Mouse (Mus musculus): ENCODE measurements around the gene Ubash3a.

The Ubash3a gene

GRCm38 (mm10) chr17:31207771-31208334 is at the start of gene Ubash3a:
Gene Ubash3a (plus strand): TSS chr17:31207873.
- DNase-seq: no peak

GRCm38 (mm10) chr17:31157921-31158320 is 49.8 kb upstream of the Ubash3a start:
- DNase-seq: no peak

- no peak for DNase-seq
Measured at GRCm38 (mm10) chr17:31160291-31160690, 47.4 kb upstream of the Ubash3a start.

- no peak for DNase-seq
Measured at GRCm38 (mm10) chr17:31162607-31163006, 45.1 kb upstream of the Ubash3a start.

- no peak for DNase-seq
Measured at GRCm38 (mm10) chr17:31163821-31164220, 43.9 kb upstream of the Ubash3a start.

- no peak for DNase-seq
Measured at GRCm38 (mm10) chr17:31165127-31165526, 42.5 kb upstream of the Ubash3a start, which contains the start of gene Tff1. Gene Tff1 (minus strand): TSS chr17:31165277.

- no peak for DNase-seq
Measured at GRCm38 (mm10) chr17:31169796-31170195, 37.9 kb upstream of the Ubash3a start.

- no peak for DNase-seq
Measured at GRCm38 (mm10) chr17:31176321-31176720, 31.4 kb upstream of the Ubash3a start.

- DNase-seq: no peak
Measured at GRCm38 (mm10) chr17:31181490-31181889, 26.2 kb upstream of the Ubash3a start.

GRCm38 (mm10) chr17:31183180-31183974 is 24.3 kb upstream of the Ubash3a start:
- no peak for DNase-seq

GRCm38 (mm10) chr17:31184269-31184990 is 23.2 kb upstream of the Ubash3a start:
- DNase-seq: no peak

GRCm38 (mm10) chr17:31187370-31187769 is 20.3 kb upstream of the Ubash3a start:
- peak; percentile 47 to 64 for DNase-seq

GRCm38 (mm10) chr17:31191825-31192224 is 15.8 kb upstream of the Ubash3a start:
- DNase-seq: no peak

GRCm38 (mm10) chr17:31192663-31193062 is 15.0 kb upstream of the Ubash3a start:
- no peak for DNase-seq

GRCm38 (mm10) chr17:31193360-31193759 is 14.3 kb upstream of the Ubash3a start:
- no peak for DNase-seq

- DNase-seq: no peak
Measured at GRCm38 (mm10) chr17:31195207-31195606, 12.5 kb upstream of the Ubash3a start.

- no peak for DNase-seq
Measured at GRCm38 (mm10) chr17:31196283-31196682, 11.4 kb upstream of the Ubash3a start.

GRCm38 (mm10) chr17:31198877-31199276 is 8.8 kb upstream of the Ubash3a start, which contains the start of gene Tmprss3:
Gene Tmprss3 (minus strand): TSS chr17:31198977.
- DNase-seq: no peak

GRCm38 (mm10) chr17:31208654-31209053 is 981 bp downstream of the Ubash3a start:
- no peak for DNase-seq

GRCm38 (mm10) chr17:31209376-31209930 is 1.8 kb downstream of the Ubash3a start:
- no peak for DNase-seq

- no peak for DNase-seq
Measured at GRCm38 (mm10) chr17:31210299-31210698, 2.6 kb downstream of the Ubash3a start.

GRCm38 (mm10) chr17:31211881-31212280 is 4.2 kb downstream of the Ubash3a start:
- no peak for DNase-seq

Data from spleen, adult 18-20 months (tissue).